Mouse (Mus musculus) adrenal gland, adult (tissue): ENCODE measurements around the gene Nuak1.

Experiments used
- DNase-seq, 2 experiments: peaks; one replicate each; pipeline ENCODE4 v3.0.0; 2022 to 2023; ENCODE audit warnings: low spot score in 1 of 2; ENCODE audit not compliant: inconsistent age in 2 of 2

Gene Nuak1

DNA sequence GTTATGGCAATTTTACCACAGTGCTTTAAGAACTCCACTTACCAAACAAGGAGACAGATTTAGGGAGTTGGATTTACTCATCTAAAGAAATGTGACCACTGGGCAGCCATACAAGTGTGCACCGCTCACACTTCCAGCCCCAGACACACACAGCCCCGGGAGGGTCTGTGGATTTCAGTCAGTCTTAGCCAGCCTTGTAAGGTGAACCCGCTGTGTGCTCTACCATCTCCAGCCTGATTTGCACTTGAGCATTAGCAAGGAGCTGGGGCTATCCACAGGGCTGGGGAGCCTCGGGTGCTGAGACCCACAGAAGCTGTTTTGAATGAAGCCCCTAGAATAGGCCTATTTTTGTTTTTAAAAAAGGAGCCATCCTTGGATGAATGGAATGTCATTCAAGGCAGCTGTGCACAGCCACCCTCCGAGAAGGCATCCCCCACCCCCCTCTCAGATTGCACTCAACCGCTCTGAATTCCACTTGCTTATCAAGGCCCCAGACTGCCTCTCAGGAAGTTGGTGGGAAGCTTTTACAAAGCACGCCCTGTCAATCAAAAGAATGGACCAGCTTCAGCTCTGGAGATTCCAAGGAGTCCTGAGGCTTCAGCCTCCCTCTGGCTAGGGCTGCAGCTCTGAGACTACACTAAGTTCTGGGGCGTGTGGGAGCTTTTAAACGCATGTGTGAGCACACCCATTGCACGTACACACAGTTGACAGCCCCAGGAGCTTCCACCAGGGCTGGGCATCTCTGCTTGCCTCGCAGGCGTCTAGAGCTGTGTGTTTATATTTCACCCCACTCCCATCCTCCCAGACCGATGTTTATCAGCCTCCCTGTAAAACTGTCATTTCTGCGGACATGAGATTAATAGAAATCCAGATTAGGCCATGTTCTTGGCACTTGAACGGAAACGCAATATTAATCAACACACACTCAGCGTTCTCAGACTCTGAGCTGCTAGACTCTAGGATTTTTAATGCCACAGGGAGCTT lies 57.2 kb downstream of the Nuak1 start:
- no peak for DNase-seq

DNA sequence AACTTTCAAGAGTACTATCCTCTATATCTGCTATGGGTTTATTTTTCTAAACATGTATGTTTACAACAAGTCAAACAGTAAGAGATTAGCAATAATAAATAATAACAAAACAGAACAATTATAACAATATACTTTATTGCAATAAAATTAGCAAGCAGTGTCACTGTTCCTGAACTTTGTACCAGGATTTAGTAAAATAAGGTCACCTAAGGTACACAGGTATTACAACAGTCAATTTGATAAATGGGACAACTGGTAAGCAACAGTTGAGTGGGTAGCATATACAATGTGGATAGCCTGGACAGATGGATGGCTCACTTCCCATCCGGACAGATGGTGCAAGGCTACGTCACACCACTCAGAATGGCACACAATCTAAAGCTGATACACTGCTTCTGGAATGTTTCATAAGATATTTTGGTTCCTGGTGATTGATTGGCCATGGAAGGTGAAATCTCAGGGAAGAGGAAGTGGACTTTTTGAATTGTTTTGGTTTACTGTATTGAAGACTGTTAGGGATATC lies 59.1 kb downstream of the Nuak1 start:
- no peak for DNase-seq

DNA sequence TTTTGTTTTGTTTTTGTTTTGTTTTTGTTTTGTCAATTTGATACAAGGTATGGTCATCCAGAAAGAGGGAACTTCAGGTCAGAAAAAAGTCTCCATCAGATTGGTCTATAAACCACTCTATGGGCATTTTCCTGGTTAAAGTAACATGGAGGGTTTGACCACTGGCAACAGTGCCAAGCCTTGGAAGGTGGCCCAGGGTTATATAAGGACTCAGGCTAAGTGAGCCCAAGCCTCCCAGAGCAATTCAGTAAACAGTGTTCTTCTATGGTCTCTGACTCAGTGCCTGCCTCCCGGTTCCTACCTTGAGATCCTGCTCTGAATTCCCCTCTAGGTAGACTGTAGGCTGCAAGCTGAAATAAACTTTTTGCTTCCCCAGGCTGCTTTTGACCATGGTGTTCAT lies 61.0 kb downstream of the Nuak1 start:
- DNase-seq, result no peak

DNA sequence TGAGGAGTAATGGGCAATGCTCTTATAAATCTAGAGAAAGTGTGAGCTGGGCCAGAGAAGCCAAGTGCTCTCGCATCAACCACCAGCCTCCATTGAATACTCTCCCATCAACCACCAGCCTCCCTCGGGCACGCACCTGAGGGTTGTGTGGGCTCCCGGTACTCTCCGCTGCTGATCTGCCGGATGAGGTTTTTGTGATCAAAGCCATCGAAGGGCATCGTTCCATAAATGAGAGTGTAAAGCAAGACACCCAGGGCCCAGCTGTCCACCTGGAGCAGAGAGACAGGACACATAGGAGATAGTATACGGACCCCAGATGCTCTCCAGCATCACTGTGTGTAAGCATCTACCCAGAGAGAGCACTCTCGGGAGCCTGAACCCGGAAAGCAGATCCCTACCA lies 62.4 kb downstream of the Nuak1 start:
- DNase-seq, result no peak

DNA sequence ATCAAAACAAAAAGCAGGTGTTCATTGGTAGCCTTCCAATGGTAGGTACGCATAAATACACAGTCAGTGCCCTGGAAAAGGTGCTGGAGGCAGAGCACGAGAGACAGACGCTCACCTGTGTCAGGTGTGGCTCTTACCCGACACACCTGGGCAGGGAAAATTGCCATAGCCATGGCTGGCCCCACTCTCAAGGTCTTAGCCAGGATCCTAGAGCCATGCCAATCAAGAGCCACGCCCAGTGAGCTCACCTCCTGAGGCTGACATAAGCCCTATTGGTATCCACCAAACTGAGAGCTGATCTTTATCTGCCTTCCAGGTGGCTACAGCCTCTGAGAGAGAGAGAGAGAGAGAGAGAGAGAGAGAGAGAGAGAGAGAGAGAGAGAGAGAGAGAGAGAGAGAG lies 64.1 kb downstream of the Nuak1 start:
- peak in 1 of 2 experiments; percentile 2 for DNase-seq

DNA sequence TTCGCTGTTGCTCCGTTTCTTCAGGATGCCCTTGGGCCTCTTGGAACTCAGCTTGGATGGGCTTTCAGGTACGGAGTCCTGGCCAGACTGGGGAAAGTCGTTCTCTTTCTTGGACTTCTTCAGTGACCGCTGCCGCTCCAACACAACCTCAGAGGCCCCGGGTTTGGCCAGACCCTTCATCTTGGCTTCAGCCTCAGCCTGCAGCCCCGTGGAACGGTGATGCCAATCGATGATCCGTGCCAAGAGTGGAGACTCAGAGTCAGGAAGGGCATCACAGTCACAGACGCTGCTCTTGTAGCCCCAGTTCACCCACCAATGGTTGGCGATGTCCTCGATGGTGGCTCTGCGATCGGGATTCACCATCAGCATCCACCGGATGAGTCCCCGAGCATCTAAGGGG lies 65.4 kb downstream of the Nuak1 start:
- peak in 1 of 2 experiments; percentile 2 for DNase-seq

DNA sequence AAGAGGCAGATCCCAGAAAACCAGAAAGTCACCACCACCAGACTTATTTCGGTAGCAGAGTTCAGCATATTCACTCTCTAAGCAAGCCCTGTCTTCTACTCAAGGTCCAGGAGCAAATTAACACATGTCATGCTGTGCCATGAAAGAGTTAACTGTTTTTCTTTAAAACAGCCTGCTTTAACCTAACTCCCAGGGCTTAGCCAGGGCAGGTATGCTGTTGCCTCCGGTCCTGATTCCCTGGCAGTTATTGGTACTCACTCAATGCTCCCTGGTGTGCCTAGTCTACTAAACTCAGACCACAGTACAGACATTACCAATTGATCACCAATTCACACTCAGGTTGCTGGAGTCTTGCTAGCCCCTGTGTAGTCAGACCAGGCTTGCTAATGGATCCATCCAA lies 66.9 kb downstream of the Nuak1 start:
- DNase-seq, result no peak

DNA sequence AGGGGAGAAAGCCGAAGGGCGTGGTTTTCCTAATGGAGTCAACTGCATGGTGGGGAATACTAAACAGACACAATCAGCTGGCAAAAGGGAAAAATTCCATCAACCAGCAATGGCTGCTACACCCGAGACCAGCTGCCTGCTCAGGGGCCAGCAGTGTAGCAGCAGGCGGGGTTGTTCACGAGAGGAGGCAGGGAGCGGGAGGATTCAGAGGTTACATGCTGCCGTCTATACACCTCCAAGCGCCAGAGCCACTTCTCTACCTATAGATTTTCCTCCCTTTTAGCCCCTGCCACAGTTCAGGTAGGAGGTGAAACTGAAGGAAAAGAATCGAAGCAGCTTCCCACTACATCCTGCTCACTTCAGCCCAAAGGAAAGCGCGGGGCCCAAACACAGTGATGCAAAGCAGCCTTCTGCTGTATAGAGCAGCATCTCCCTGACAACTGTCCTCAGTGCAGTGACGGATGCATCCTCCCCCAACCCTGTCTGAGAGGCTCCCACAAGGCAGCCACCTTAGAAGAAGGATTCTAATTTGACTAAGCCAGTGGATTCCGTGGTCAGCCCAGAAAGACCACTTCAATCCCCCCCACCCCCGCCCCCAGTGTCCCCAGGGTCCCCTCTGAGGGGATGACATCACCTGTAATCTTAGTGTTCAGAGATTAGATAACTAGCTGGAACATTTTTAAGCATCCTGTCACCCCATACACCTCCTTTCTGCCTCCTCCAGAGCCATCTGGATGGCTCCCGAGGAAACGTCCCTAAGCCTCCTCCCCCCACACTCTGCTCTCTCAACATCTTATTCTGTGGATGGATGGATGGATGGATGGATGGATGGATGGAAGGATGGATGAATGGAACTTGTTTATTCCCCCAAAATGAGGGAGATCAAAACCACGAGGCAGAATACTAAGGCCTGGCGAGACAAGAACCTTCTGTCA lies 68.0 kb downstream of the Nuak1 start:
- DNase-seq, result peak in 1 of 2 experiments; percentile 2

DNA sequence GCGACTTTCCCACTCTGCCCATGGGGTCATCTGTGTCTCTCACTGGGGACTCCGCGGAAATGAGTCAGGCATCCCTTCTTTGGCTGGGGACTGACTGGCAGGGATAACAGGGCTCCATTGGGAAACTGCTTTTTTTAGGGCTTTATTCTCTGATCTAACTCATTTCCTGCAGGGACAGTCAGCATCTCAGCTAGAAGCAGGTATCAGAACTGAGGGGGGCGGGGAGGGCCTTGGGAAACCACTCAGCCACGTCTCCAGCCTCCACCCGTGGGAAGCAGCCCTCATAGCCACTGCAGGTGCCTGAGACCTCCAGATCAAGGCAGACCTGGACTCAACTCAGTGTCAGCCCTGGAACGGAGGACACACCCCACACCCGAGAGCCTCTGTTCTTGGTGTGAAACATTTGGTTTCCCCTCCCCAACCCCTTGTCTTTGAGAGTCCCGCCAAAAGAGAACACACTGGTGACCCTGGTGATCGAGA lies 68.7 kb downstream of the Nuak1 start:
- DNase-seq, result no peak

DNA sequence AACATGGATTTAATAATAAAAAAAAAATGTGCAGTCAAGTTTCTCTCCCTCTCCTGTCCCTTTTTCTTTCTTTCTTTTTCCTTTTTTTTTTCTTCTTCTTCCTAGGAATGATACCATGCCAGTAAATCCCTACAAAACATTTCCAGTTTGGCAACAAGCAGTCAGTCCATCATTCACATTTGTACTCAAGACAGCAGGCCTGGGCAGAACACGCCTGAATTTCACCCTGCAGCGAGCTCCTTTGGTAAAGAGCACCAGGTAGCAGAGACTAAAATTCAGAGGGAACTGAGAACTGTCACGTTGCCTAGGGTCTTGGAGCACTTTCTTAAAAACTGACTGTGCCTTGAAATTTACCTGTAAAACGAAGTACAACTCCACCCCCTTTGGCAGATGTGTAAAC lies 69.2 kb downstream of the Nuak1 start:
- DNase-seq, result no peak

DNA sequence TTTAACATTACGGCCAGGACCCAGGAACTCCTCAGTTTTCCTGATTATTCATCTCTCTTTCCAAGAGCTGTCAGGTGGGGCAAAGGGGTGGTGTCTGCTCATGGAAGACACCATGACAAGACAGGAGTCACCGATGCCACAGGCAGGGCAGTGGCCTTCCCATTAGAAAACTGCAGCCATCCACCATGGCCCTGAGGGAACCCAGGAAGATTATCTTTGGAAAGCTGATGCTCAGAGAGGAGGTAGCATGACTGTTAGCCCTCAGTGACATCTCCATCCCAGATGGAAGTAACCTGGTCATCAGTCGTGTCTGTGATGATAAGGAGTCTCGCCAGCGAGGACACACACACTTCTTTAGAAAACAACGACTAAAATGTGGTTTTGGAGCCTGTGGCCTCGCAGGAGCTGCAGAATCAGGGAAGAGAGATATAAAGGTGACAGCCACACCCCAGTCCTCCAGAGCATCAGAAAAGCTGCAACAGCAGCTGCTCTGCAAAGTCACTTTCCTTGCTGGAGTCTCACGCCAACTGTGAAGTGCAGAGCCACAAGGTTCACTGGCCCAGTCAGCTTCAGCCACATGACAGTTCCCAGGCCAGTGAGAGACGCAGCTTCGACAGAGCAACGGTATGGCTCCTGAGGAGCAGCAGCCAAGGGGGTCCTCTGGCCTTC lies 70.6 kb downstream of the Nuak1 start:
- DNase-seq, result no peak

DNA sequence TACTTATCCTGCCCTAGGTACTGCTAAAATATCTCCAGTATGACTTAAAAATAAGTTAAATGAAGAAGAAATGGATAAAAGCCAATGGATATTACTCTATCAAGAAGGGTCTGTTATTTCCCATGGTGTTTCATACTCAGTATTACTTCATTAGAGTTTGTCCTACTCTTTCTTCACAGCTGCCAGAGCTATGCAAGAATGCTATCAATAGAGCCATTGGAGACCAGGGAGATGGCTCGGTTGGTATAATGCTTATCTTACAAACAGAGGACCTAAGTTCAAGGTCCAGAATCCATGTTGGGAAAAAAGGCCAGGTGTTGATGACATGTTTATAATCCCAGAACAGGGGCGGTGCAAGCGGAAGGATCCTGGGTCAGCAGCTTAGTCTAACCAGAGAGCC lies 72.2 kb downstream of the Nuak1 start:
- no peak for DNase-seq

DNA sequence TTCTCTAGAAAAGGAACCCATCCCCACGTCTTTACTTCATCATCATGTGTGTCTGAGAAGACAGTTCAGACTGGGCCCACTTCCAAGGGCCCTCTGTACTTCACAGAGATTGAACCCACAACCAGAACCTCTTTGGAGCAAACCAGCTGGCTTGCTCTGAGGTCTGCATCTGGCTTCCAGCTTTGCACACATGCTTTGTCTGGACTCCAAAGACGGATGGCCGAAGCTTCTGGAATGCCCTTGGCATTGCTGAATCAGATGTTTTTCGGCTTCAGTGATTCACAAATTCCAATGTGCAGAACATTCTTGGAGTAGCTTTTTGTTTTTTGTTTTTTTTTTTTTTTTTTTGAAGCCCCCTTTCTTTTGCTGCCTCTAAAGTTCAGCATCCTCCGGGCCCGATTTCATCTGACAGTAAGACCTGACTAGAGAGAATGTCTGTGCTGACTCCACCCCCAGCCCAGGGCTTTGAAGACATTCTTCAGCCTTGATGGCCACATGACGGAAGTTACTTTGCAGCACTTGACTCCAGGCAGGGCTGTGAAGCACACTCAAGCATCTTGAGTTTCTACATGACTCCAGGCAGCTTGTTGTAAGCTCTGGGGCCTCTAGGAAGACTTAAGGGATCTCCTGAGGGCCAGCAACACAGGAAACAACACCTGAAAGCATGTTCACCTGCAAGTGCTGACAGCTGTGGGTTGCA lies 75.1 kb downstream of the Nuak1 start:
- DNase-seq, result peak; percentile 32 to 72

DNA sequence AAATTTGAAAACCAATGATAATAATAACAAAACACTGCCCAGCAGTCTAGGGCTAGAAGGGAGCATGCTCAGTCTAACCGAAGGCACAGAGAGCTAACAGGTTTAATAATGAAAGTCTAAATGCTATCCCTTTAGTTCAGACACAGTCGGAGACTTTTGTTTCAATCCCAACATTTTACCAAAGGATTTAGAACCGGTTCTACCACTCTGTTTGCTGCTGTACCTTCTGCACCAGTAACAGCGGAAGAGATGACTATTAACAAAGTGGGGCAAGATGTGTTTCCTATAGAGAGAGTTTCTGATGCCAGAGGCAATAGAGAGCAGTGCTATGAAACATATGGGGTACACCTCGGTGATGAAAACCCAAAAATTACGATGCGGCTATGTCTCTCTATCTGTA lies 76.6 kb downstream of the Nuak1 start:
- no peak for DNase-seq

DNA sequence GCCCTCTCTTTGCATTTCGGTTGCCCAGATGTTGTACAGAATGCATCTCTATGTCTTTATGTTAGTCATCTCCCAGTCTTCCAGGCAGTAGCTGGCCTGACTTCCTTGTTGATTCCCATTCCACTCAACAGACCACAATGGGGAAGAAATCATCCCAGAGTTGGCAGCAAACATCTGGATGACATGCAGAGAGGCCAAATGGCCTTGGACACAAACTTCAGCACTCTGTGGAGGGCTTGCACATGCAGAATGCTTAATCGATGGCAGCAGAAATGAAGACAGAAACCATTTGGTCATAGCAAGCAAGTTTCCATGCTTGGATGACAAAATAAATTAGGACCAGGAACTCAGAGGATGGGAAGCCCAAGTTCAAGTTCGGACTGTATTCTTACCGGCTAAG lies 79.4 kb downstream of the Nuak1 start:
- no peak for DNase-seq

DNA sequence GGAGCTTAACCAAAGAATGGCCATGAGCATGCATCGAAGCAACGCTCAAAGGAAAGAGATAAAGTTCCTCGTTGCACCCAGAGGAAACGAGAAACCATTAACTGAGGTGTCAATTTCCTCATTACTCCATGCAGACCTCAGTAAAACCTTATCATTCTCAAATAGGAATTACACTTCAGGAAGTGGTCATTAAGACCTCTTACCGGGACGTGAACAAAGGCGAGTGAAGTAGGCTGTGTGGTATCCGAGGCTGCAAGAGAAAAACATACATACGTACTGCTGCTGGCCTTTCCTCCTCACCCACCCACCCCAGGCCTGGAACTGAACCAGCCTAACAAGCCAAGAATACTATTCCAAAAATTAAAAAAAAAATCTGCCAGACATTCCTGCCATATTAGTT lies 80.0 kb downstream of the Nuak1 start:
- peak in 1 of 2 experiments; percentile 0 for DNase-seq

DNA sequence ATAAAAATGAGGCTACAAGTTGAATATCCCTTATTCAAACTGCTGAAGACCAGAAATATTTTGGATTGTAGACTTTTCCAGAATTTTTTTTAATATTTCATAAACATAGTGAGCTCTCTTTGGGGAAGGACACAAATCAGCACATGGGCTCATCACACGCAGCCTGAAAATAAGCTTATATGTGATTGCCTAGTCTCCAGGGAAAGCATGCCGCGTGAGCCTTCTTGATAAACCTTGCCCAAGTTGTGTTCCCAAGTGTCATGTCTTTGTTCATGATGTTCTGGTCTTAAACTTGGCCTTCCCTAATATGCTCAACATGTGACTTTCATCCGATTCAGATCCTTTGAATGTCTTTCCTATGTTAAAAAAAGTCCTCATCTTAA lies 81.7 kb downstream of the Nuak1 start:
- DNase-seq, result no peak

DNA sequence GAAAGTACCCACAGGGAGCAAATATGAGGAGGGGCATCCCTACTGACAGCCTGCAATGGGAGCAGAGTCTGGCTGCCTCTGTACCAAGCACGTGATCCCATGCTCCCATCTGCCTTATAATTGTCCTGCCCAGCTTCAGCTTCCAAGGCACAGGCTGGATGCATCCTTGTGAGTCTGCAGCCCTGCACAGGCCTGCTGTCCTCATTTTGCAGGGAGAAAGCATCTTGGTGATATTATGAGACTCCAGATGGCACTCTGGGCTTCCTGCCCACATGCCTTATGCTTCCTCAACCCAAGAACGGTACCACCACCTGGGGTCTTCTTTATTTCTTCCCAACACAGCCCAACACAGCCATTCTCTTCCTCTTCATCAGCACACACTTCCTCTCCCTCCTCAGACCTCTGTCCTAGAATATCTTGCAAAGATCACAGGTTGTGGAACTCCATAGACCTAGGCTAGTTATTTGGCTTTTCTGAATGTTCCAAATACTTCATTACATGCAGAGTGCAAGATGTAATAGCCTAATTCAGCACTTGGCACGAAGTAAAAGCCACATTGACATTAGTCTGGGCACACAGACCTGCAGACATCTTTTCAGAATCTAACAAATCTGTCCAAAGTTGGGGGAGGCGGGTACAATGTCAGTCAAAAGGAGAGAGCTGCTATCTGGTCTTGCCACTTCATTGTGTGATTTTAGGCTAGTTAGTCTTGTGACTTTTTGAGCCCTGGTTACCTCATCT lies 82.2 kb downstream of the Nuak1 start:
- DNase-seq, result no peak

DNA sequence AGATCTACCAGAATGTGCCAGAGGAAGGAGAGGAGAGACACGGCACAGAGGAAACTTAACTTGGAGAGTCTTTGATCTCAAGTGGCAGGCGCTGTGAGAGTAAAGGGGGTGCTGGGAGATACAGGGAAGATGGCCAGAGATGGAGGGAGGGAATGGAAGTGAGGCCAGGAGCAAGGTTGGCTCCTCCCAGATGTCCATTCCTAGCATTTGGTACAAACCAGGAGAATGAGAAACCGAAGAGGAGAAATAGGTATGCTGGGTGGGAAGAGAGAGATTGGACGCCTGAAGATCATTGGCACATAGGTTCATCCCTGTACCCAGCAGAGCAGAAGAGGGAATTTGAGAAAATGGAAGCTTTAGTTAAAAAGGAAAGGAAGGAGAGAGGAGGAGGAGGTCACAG lies 82.8 kb downstream of the Nuak1 start:
- DNase-seq, result no peak

DNA sequence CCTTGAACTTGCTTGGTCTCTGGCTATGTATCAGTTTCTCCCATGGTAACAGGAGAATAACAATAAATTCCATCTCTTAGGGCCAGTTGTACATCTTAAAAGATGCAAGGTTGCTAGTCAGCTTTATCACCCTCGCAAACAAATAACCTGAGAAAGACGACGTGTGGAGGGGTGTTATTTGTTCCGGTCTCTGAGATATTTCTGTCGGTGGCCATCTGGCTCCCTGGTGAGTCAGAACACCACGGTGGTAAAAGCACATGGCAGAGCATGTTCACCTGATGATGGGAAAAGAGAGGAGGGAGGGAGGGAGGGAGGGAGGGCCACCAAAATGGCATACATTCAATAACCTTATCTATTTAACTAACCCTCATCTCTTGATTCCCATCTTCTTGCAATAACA lies 86.1 kb downstream of the Nuak1 start:
- DNase-seq, result no peak
